Mouse (Mus musculus): ENCODE data around the gene Fam107b.

GRCm38 (mm10) chr2:3708621-3709020, 138.3 kb downstream of the Fam107b start:
- TF ChIP-seq CTCF (IDR thresholded peaks at IDR 0.05; ENCODE audit: extremely low read depth, insufficient read length, insufficient replicate concordance, low read depth, low read length) (no peak), POLR2A (IDR thresholded peaks at IDR 0.05; ENCODE audit: low read depth, low read length) (no peak)

All from small intestine, adult 2 months (tissue).